In genomic region chr12:44344075-44344474, GRCm38 (mm10) we compare ENCODE assay signal across 15 mouse cellular contexts. TPM values are rescaled to one million over a fixed set of nuclear protein-coding genes. Genes with fewer than 3 reads are reported as not detected.
DNase-seq lines count a peak whose midpoint lies in the region; ATAC-seq lines count a peak whose summit lies in the region.
"Had no signal": no experiment of that assay in that cellular context is flagged by ENCODE, and none has a peak within 500 bp of the region (broad histone marks: within the 10 kb centered on the region; RNA-seq: fewer than 3 reads in every experiment).

No protein-coding gene starts in this region.

- no peaks in the 10 kb centered on the region for H3K36me3 ChIP-seq in forebrain, embryonic 14.5 days (ENCODE audit: control insufficient read depth, insufficient read depth, low read length)
- no peaks in the 10 kb centered on the region for H3K36me3 ChIP-seq in forebrain, embryonic 10.5 days (replicated peaks)
- H3K36me3 ChIP-seq in hindbrain, embryonic 15.5 days = no peaks in the 10 kb centered on the region
- H3K36me3 ChIP-seq: heart, embryonic 12.5 days; kidney, embryonic 15.5 days had no signal

- H3K9ac ChIP-seq in forebrain, embryonic 14.5 days (ENCODE audit: low read length) = no peak overlapping the region
- H3K9ac ChIP-seq in hindbrain, embryonic 15.5 days = no peak overlapping the region
- H3K9ac ChIP-seq: heart, embryonic 12.5 days; kidney, embryonic 15.5 days; liver, embryonic 14.5 days had no signal

- H3K27ac ChIP-seq in forebrain, embryonic 14.5 days (ENCODE audit: low read depth, low read length) = no peak overlapping the region
- H3K27ac ChIP-seq in forebrain, embryonic 10.5 days = no peak overlapping the region
- H3K27ac ChIP-seq in hindbrain, embryonic 15.5 days (replicated peaks) = no peak overlapping the region
- H3K27ac ChIP-seq: kidney, embryonic 15.5 days; liver, embryonic 14.5 days had no signal

- ATAC-seq in forebrain, embryonic 14.5 days = peak; percentile 42; the same call in 1 of the 2 replicates
- peak; percentile 60 for ATAC-seq in hindbrain, embryonic 15.5 days (ENCODE audit: low FRiP score, low read depth)
- ATAC-seq: CD4-positive, CD25-positive, alpha-beta regulatory T cell, adult 4 months had no signal

- WGBS in forebrain, embryonic 14.5 days = 75% methylated on average over 6 of the region's 6 CpGs
- WGBS in forebrain, embryonic 10.5 days = 79% methylated on average over 6 of the region's 6 CpGs
- WGBS in hindbrain, embryonic 15.5 days = 52% methylated on average over 6 of the region's 6 CpGs

- H3K9me3 ChIP-seq in forebrain, embryonic 14.5 days (replicated peaks; ENCODE audit: control insufficient read depth, low read length) = no peaks in the 10 kb centered on the region
- H3K9me3 ChIP-seq in forebrain, embryonic 10.5 days = no peaks in the 10 kb centered on the region
- H3K9me3 ChIP-seq in hindbrain, embryonic 15.5 days = no peaks in the 10 kb centered on the region
- H3K9me3 ChIP-seq: heart, embryonic 12.5 days; kidney, embryonic 15.5 days had no signal

- no peaks in the 10 kb centered on the region for H3K27me3 ChIP-seq in forebrain, embryonic 14.5 days (replicated peaks; ENCODE audit: control insufficient read depth, insufficient read depth, low read length)
- no peaks in the 10 kb centered on the region for H3K27me3 ChIP-seq in forebrain, embryonic 10.5 days (ENCODE audit: poor library complexity, severe bottlenecking)
- no peaks in the 10 kb centered on the region for H3K27me3 ChIP-seq in hindbrain, embryonic 15.5 days
- H3K27me3 ChIP-seq: heart, embryonic 12.5 days; kidney, embryonic 15.5 days had no signal

- intact Hi-C loops in gastrocnemius, postnatal 36 days (cut with DNase I) = no loop called here

- H3K4me2 ChIP-seq in forebrain, embryonic 14.5 days (ENCODE audit: low read length) = no peak overlapping the region
- H3K4me2 ChIP-seq in hindbrain, embryonic 15.5 days = no peak overlapping the region
- H3K4me2 ChIP-seq: heart, embryonic 12.5 days; kidney, embryonic 15.5 days had no signal

- no peak for DNase-seq in forebrain, embryonic 14.5 days (ENCODE audit: low spot score)
- DNase-seq in forebrain, embryonic 10.5 days (ENCODE audit: extremely low spot score, low spot score) = no peak
- peak; percentile 34 for DNase-seq in retina, postnatal 1 day
- DNase-seq in retina, embryonic 14.5 days (ENCODE audit: low spot score) = no peak
- no peak for DNase-seq in gastrocnemius, postnatal 36 days
- DNase-seq in heart, adult 8-10 months (ENCODE audit: low spot score) = no peak
- DNase-seq in urinary bladder, postnatal 10 days (ENCODE audit: low spot score) = no peak
- DNase-seq: cerebellum, adult 11 months; gastrocnemius, postnatal 10 days; right cerebral cortex, postnatal 25 days had no signal

- no peak overlapping the region for H3K4me3 ChIP-seq in forebrain, embryonic 14.5 days (ENCODE audit: low read depth, low read length)
- H3K4me3 ChIP-seq in forebrain, embryonic 10.5 days = no peak overlapping the region
- no peak overlapping the region for H3K4me3 ChIP-seq in hindbrain, embryonic 15.5 days
- H3K4me3 ChIP-seq: heart, embryonic 12.5 days; kidney, embryonic 15.5 days had no signal

- peaks cover 33% of the 10 kb centered on the region for H3K4me1 ChIP-seq in forebrain, embryonic 14.5 days (ENCODE audit: control insufficient read depth, insufficient read depth, low read length)
- H3K4me1 ChIP-seq in forebrain, embryonic 10.5 days = peaks cover 63% of the 10 kb centered on the region
- peaks cover 27% of the 10 kb centered on the region for H3K4me1 ChIP-seq in hindbrain, embryonic 15.5 days (replicated peaks)
- H3K4me1 ChIP-seq: heart, embryonic 12.5 days; kidney, embryonic 15.5 days had no signal

RNA-seq across cellular contexts. Expression of gene Nrcam, which starts 15.4 kb away (rescaled TPM):
- 87.6 and 113 TPM in 2 replicates for polyA plus RNA-seq in forebrain, embryonic 14.5 days (2014; fragmentation: Nextera tagmentation; extraction: Ambion mirVana)
- polyA plus RNA-seq in forebrain, embryonic 10.5 days (2016; fragmentation: Nextera tagmentation; extraction: Ambion mirVana) = 19.4 and 22.6 TPM in 2 replicates
- polyA plus RNA-seq in hindbrain, embryonic 15.5 days (2015; fragmentation: Nextera tagmentation; extraction: Ambion mirVana) = 127 and 139 TPM in 2 replicates
- total RNA-seq in gastrocnemius, postnatal 36 days (2021) = under 1 TPM; 0.18 to 0.94 TPM
- under 1 TPM in 3 of 4 experiments, not detected in 1; 0.22 to 0.69 (median 0.55) TPM for total RNA-seq in heart, adult 8-10 months (2022)
- polyA plus RNA-seq: CD4-positive, CD25-positive, alpha-beta regulatory T cell, adult 4 months had no signal
